Mouse (Mus musculus) central nervous system, embryonic 18 days (tissue): ENCODE measurements around the gene Olfr827. TPM values are rescaled to one million over a fixed set of nuclear protein-coding genes. Genes with fewer than 3 reads are reported as not detected.

Experiments used
- polyA plus RNA-seq: library from polyadenylated mRNA; depleted of rRNA; stranded (reverse); fragments of >200 nt; gene quantifications from 2 replicates; pipeline ENCODE4 v1.2.3, GENCODE M21; 2012; rRNA removed

The Olfr827 gene
- polyA plus RNA-seq, result not detected in 2 replicates

DNA sequence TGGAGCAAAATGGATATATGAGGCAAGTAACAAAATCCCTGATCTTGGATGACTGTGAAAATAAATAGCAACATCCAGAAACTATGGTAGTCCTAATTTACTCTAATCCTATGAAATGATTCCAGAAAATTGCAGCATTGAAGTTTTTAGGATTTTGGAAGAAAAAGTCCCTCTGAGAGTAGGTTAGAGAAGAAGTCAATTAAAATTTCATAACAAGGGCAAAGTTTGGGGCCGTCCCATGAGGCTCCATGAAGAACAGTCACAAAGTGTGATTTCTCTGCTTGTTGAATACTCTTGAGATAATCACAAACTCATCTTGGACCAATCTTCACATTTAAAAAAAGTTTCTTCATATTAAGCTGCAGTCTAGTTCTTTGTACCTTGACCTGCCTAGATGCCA lies at the start of gene Olfr827:
TSS of gene Olfr827 (minus strand) at position 101 of the 400 bp plus-strand sequence.

DNA sequence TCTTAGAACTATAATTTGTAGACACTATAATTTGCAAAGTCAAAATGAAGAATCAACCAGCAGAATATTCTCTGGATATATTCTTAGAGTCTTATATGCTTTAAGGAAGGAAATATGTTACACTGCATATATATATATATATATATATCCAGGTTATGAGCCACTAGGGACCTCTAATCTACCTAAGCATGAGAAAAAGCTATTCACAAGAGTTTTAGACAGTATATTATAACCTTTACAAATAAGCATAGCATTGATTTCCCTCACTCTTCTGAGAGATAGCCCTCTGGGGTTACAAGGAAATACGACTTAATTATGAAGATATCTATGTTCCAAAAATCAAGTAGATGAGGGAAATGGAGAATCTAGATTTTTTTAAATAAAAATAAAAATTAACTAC lies 30.1 kb downstream of the Olfr827 start, which contains the start of gene Olfr826:
TSS of gene Olfr826 (minus strand) at position 101 of the 400 bp plus-strand sequence.

DNA sequence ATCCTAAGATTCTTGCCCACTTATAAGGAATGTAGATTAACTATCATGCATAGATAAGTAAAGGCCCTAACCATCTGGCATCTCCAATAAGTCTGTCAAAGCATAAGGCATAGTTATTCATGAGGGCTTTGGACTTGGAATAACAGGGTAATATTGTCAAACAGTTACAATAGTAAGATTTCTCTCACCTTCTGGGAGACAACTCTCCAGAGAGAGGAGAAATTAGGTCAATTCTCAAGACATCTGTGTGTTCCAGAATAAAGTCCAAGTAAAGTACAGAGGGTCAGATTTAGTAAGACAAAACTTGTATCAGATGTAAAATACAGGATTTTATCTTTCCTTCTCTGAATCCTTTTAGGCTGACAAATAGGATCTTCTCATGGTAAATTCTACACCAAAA lies 47.5 kb downstream of the Olfr827 start, which contains the start of gene Olfr825:
TSS of gene Olfr825 (minus strand) at position 101 of the 400 bp plus-strand sequence.

Other genes with a start within 250 kb of the Olfr827 start
- not detected in 2 replicates for gene Olfr819, start 247.1 kb downstream of the Olfr827 start, polyA plus RNA-seq
- not detected in 2 replicates for gene Olfr247, start 238.3 kb downstream of the Olfr827 start, polyA plus RNA-seq
- gene Gm10310, start 229.3 kb downstream of the Olfr827 start, polyA plus RNA-seq, result not detected in 2 replicates
- not detected in 2 replicates for gene Olfr820, start 201.8 kb downstream of the Olfr827 start, polyA plus RNA-seq
- not detected in 2 replicates for gene Olfr821, start 184.1 kb downstream of the Olfr827 start, polyA plus RNA-seq
- not detected in 2 replicates for gene Olfr822, start 143.2 kb downstream of the Olfr827 start, polyA plus RNA-seq
- not detected in 2 replicates for gene Olfr823, start 99.0 kb downstream of the Olfr827 start, polyA plus RNA-seq
- not detected in 2 replicates for gene Olfr824, start 84.4 kb downstream of the Olfr827 start, polyA plus RNA-seq
- gene Olfr825, start 47.6 kb downstream of the Olfr827 start, polyA plus RNA-seq, result not detected in 2 replicates
- not detected in 2 replicates for gene Olfr826, start 30.2 kb downstream of the Olfr827 start, polyA plus RNA-seq
- 0.52 and 1.3 TPM in 2 replicates for gene Neurod4, start 65.8 kb upstream of the Olfr827 start, polyA plus RNA-seq
- gene Tespa1, start 108.5 kb upstream of the Olfr827 start, polyA plus RNA-seq, result 0.05 and 0.13 TPM in 2 replicates
- gene Vmn2r84, start 179.9 kb upstream of the Olfr827 start, polyA plus RNA-seq, result 0.14 and 0.16 TPM in 2 replicates
- 0.10 and 0.13 TPM in 2 replicates for gene Vmn2r85, start 215.3 kb upstream of the Olfr827 start, polyA plus RNA-seq
- 0.13 and 0.14 TPM in 2 replicates for gene Vmn2r86, start 241.6 kb upstream of the Olfr827 start, polyA plus RNA-seq